Mouse (Mus musculus): ENCODE data around the gene Slc25a22. TPM values are rescaled to one million over a fixed set of nuclear protein-coding genes. Genes with fewer than 3 reads are reported as not detected.

Gene Slc25a22
- polyA plus RNA-seq, 2 experiments = 11.0 to 19.6 TPM

GRCm38 (mm10) chr7:141442199-141442598 is 4.5 kb upstream of the Slc25a22 start:
- peak overlapping the region; percentile 67 to 76 for H3K4me3 ChIP-seq (ENCODE audit: insufficient read depth in 1 of 2, low read depth in 2 of 2, low read length in 2 of 2)
- WGBS (ENCODE audit: insufficient replicate concordance) = 82% methylated on average over 13 of the region's 13 CpGs

GRCm38 (mm10) chr7:141441460-141441859 is 3.8 kb upstream of the Slc25a22 start:
- H3K4me1 ChIP-seq (replicated peaks; ENCODE audit: control insufficient read depth in 2 of 2, insufficient read depth in 2 of 2, low read length in 1 of 2) = peaks cover 10 to 16% of the 10 kb centered on the region in 2 experiments
- ATAC-seq (ENCODE audit: insufficient read depth) (no peak), DNase-seq (ENCODE audit: low read depth in 3 of 3, low spot score in 3 of 3) (no peak)
- TF ChIP-seq CTCF (IDR thresholded peaks at IDR 0.05; ENCODE audit: low read depth) = no peak
- no peak for TF ChIP-seq EP300 (IDR thresholded peaks at IDR 0.05; ENCODE audit: low read depth)
- no peaks in the 10 kb centered on the region for H3K27me3 ChIP-seq (ENCODE audit: control insufficient read depth, insufficient read depth, low read length)
- H3K9ac ChIP-seq (replicated peaks) = no peak overlapping the region; the same call in 1 of the 2 replicates
- no peak overlapping the region for H3K27ac ChIP-seq
- no peaks in the 10 kb centered on the region for H3K9me3 ChIP-seq (ENCODE audit: control insufficient read depth, low read length)
- H3K36me3 ChIP-seq (replicated peaks; ENCODE audit: control insufficient read depth, insufficient read depth, low read depth) = peaks cover 38% of the 10 kb centered on the region
- peak overlapping the region; percentile 90; the same call in 1 of the 2 replicates for H3K4me2 ChIP-seq (ENCODE audit: low read depth)
- peak overlapping the region in 1 of 2 experiments; percentile 8; a peak in 1 of 4 replicates for H3K4me3 ChIP-seq (ENCODE audit: insufficient read depth in 1 of 2, low read depth in 2 of 2, low read length in 2 of 2)
- 85% methylated on average over 9 of the region's 9 CpGs for WGBS (ENCODE audit: insufficient replicate concordance)

More at GRCm38 (mm10) chr7:141442199-141442598, 4.5 kb upstream of the Slc25a22 start:
- H3K27me3 ChIP-seq (ENCODE audit: control insufficient read depth, insufficient read depth, low read length) = no peaks in the 10 kb centered on the region
- peak overlapping the region; percentile 1 for H3K9ac ChIP-seq (replicated peaks)
- H3K4me2 ChIP-seq (ENCODE audit: low read depth) = peak overlapping the region; percentile 90
- DNase-seq (ENCODE audit: low read depth in 3 of 3, low spot score in 3 of 3) = no peak
- peaks cover 14 to 15% of the 10 kb centered on the region in 2 experiments for H3K4me1 ChIP-seq (replicated peaks; ENCODE audit: control insufficient read depth in 2 of 2, insufficient read depth in 2 of 2, low read length in 1 of 2)
- no peak overlapping the region for H3K27ac ChIP-seq
- ATAC-seq (ENCODE audit: insufficient read depth) = no peak
- H3K9me3 ChIP-seq (ENCODE audit: control insufficient read depth, low read length) = no peaks in the 10 kb centered on the region
- H3K36me3 ChIP-seq (replicated peaks; ENCODE audit: control insufficient read depth, insufficient read depth, low read depth) = peaks cover 38% of the 10 kb centered on the region
- TF ChIP-seq EP300 (IDR thresholded peaks at IDR 0.05; ENCODE audit: low read depth) (no peak), CTCF (IDR thresholded peaks at IDR 0.05; ENCODE audit: low read depth) (no peak)

DNA sequence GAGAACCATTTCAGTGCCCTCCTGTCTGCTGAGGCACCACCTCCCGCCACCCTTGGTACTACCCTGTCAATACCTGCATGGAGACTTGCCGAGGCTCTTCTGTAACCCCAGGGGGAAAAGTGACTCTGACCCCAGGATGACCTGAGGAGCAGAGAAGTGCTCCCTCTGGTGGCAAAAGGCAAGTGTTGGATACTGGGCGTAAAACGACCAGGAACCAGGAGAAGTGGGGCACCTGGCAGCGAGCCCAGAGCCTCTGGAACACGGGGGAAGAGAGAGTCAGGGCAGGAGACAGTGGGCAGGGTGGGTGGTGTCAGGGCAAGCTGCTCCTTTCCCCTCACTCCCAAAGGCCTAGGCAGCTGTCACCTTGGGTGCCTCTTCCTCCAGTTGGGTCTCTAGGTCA is 2.9 kb upstream of the Slc25a22 start:
- Histone ChIP-seq H3K4me1 (replicated peaks; ENCODE audit: control insufficient read depth in 2 of 2, insufficient read depth in 2 of 2, low read length in 1 of 2) (peaks cover 11 to 22% of the 10 kb centered on the region in 2 experiments), H3K36me3 (replicated peaks; ENCODE audit: control insufficient read depth, insufficient read depth, low read depth) (peaks cover 38% of the 10 kb centered on the region), H3K9me3 (ENCODE audit: control insufficient read depth, low read length) (no peaks in the 10 kb centered on the region), H3K4me2 (ENCODE audit: low read depth) (no peak overlapping the region), H3K9ac (replicated peaks) (no peak overlapping the region), H3K4me3 (ENCODE audit: insufficient read depth in 1 of 2, low read depth in 2 of 2, low read length in 2 of 2) (no peak overlapping the region), H3K27ac (no peak overlapping the region), H3K27me3 (ENCODE audit: control insufficient read depth, insufficient read depth, low read length) (no peaks in the 10 kb centered on the region)
- WGBS (ENCODE audit: insufficient replicate concordance) = 46% methylated on average over 6 of the region's 6 CpGs
- DNase-seq (ENCODE audit: low read depth in 3 of 3, low spot score in 3 of 3) (no peak), ATAC-seq (ENCODE audit: insufficient read depth) (no peak)
- TF ChIP-seq EP300 (IDR thresholded peaks at IDR 0.05; ENCODE audit: low read depth) (no peak), CTCF (IDR thresholded peaks at IDR 0.05; ENCODE audit: low read depth) (peak; percentile 88)

DNA sequence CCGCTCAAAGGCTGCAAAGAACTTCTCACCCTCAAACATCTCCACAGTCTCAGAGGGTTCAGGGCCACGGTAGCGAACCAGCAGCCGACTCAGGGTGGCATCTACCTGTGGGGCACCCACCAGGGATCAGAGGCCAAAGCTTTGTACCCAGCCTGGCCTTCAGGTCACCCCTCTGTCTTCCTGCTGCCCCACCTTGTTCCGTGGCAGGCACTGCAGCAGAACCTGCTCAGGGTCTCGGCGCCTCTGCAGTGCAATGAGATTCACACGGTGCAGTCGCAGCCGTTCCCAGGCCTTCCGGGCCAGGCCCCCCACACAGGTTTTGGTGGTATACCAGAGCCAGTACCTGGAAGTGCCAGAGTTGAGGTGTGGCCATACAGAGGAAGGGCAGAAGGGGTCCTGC is 2.1 kb upstream of the Slc25a22 start:
- H3K4me2 ChIP-seq (ENCODE audit: low read depth) = no peak overlapping the region
- peaks cover 15 to 28% of the 10 kb centered on the region in 2 experiments for H3K4me1 ChIP-seq (replicated peaks; ENCODE audit: control insufficient read depth in 2 of 2, insufficient read depth in 2 of 2, low read length in 1 of 2)
- TF ChIP-seq CTCF (IDR thresholded peaks at IDR 0.05; ENCODE audit: low read depth) (no peak), EP300 (IDR thresholded peaks at IDR 0.05; ENCODE audit: low read depth) (no peak)
- H3K9me3 ChIP-seq (ENCODE audit: control insufficient read depth, low read length) = no peaks in the 10 kb centered on the region
- WGBS (ENCODE audit: insufficient replicate concordance) = 91% methylated on average over 11 of the region's 11 CpGs
- no peak overlapping the region for H3K9ac ChIP-seq (replicated peaks)
- H3K4me3 ChIP-seq (ENCODE audit: insufficient read depth in 1 of 2, low read depth in 2 of 2, low read length in 2 of 2) = no peak overlapping the region
- no peak overlapping the region for H3K27ac ChIP-seq
- H3K36me3 ChIP-seq (replicated peaks; ENCODE audit: control insufficient read depth, insufficient read depth, low read depth) = peaks cover 38% of the 10 kb centered on the region
- H3K27me3 ChIP-seq (ENCODE audit: control insufficient read depth, insufficient read depth, low read length) = no peaks in the 10 kb centered on the region
- ATAC-seq (ENCODE audit: insufficient read depth) (no peak), DNase-seq (ENCODE audit: low read depth in 3 of 3, low spot score in 3 of 3) (no peak)

DNA sequence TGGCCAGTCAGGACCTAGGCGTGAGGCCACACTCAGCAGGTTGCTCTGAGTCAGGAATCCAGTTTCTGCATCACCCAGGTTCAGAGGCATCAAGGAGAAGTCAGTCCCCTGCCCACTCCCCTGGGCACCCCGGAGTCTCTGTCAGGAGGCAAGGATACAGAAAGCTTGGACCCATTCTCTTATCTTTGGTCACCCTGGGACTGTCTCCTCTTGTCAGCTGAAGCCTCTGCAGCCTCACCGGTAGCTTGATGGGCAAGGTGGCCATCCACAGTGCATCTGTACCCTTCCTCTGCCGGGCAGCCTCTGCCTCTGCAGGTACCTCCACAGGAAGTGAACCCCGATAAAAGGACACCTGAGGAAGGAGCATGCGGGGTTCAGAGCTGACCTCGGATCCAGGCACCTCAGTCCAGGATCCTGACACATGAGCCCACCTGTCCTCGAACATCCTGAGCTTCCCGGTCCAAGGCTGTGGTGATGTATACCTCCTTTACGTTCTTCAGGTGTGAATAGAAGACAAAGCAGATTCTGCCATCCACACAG is 1.5 kb upstream of the Slc25a22 start:
- ATAC-seq (ENCODE audit: insufficient read depth) = no peak
- Histone ChIP-seq H3K36me3 (replicated peaks; ENCODE audit: control insufficient read depth, insufficient read depth, low read depth) (peaks cover 38% of the 10 kb centered on the region), H3K9ac (replicated peaks) (no peak overlapping the region), H3K4me2 (ENCODE audit: low read depth) (no peak overlapping the region), H3K27me3 (ENCODE audit: control insufficient read depth, insufficient read depth, low read length) (no peaks in the 10 kb centered on the region), H3K4me1 (replicated peaks; ENCODE audit: control insufficient read depth in 2 of 2, insufficient read depth in 2 of 2, low read length in 1 of 2) (peaks cover 12 to 30% of the 10 kb centered on the region in 2 experiments), H3K27ac (no peak overlapping the region), H3K4me3 (ENCODE audit: insufficient read depth in 1 of 2, low read depth in 2 of 2, low read length in 2 of 2) (no peak overlapping the region), H3K9me3 (ENCODE audit: control insufficient read depth, low read length) (no peaks in the 10 kb centered on the region)
- TF ChIP-seq EP300 (IDR thresholded peaks at IDR 0.05; ENCODE audit: low read depth) (no peak), CTCF (IDR thresholded peaks at IDR 0.05; ENCODE audit: low read depth) (no peak)
- DNase-seq (ENCODE audit: low read depth in 3 of 3, low spot score in 3 of 3) = no peak
- WGBS (ENCODE audit: insufficient replicate concordance) = 89% methylated on average over 10 of the region's 10 CpGs

All from liver, embryonic 14.5 days (tissue).